Mouse (Mus musculus): ENCODE results near the gene Taok2. TPM values are rescaled to one million over a fixed set of nuclear protein-coding genes. Genes with fewer than 3 reads are reported as not detected.

The Taok2 gene
- polyA plus RNA-seq, 1 experiment from 2014 or later = 20.1 TPM

- Histone ChIP-seq H3K4me2 (no peak overlapping the region), H3K9me3 (replicated peaks) (no peaks in the 10 kb centered on the region), H3K4me3 (no peak overlapping the region), H3K27ac (no peak overlapping the region), H3K27me3 (replicated peaks) (no peaks in the 10 kb centered on the region), H3K4me1 (peaks cover 18% of the 10 kb centered on the region), H3K36me3 (peaks cover 100% of the 10 kb centered on the region), H3K9ac (no peak overlapping the region)
- WGBS (ENCODE audit: insufficient replicate concordance) = 76% methylated on average over 12 of the region's 12 CpGs
- no peak for ATAC-seq
Observed at GRCm38 (mm10) chr7:126868003-126868402, 16.5 kb downstream of the Taok2 start.

GRCm38 (mm10) chr7:126867534-126867933, 17.0 kb downstream of the Taok2 start:
- Histone ChIP-seq H3K9me3 (replicated peaks) (no peaks in the 10 kb centered on the region), H3K4me1 (peaks cover 22% of the 10 kb centered on the region), H3K27me3 (replicated peaks) (no peaks in the 10 kb centered on the region), H3K27ac (no peak overlapping the region), H3K9ac (no peak overlapping the region), H3K4me3 (no peak overlapping the region), H3K36me3 (peaks cover 96% of the 10 kb centered on the region), H3K4me2 (no peak overlapping the region)
- ATAC-seq = no peak
- 87% methylated on average over 2 of the region's 2 CpGs for WGBS (ENCODE audit: insufficient replicate concordance)

GRCm38 (mm10) chr7:126863791-126864190, 20.7 kb downstream of the Taok2 start:
- Histone ChIP-seq H3K9me3 (replicated peaks) (no peaks in the 10 kb centered on the region), H3K27me3 (replicated peaks) (no peaks in the 10 kb centered on the region), H3K36me3 (peaks cover 80% of the 10 kb centered on the region), H3K9ac (peak overlapping the region; percentile 80), H3K4me3 (peak overlapping the region; percentile 77), H3K4me1 (peaks cover 43% of the 10 kb centered on the region), H3K4me2 (peak overlapping the region; percentile 92), H3K27ac (peak overlapping the region; percentile 81; the same call in 1 of the 2 replicates)
- no peak for ATAC-seq
- WGBS (ENCODE audit: insufficient replicate concordance) = 81% methylated on average over 6 of the region's 6 CpGs

GRCm38 (mm10) chr7:126862147-126862784, 22.2 kb downstream of the Taok2 start, which contains the start of gene Ino80e:
Gene Ino80e, minus strand, starts transcription at chr7:126862377.
- WGBS (ENCODE audit: insufficient replicate concordance) = under 1% methylated on average over 41 of the region's 41 CpGs
- H3K4me1 ChIP-seq = peaks cover 43% of the 10 kb centered on the region
- peaks cover 80% of the 10 kb centered on the region for H3K36me3 ChIP-seq
- H3K27me3 ChIP-seq (replicated peaks) = no peaks in the 10 kb centered on the region
- ATAC-seq = peak; percentile 72
- peak within 1 kb of the TSS; percentile 92 for H3K4me2 ChIP-seq
- H3K9ac ChIP-seq = peak within 1 kb of the TSS; percentile 80
- H3K9me3 ChIP-seq (replicated peaks) = no peaks in the 10 kb centered on the region
- H3K4me3 ChIP-seq = peak within 1 kb of the TSS; percentile 77
- H3K27ac ChIP-seq = peak within 1 kb of the TSS; percentile 81

GRCm38 (mm10) chr7:126861429-126862130, 22.9 kb downstream of the Taok2 start, which contains the start of gene Hirip3:
Gene Hirip3, plus strand, starts transcription at chr7:126861972.
- ATAC-seq = peak; percentile 94
- WGBS (ENCODE audit: insufficient replicate concordance) = under 1% methylated on average over 42 of the region's 42 CpGs
- H3K4me3 ChIP-seq = peak within 1 kb of the TSS; percentile 77
- H3K9me3 ChIP-seq (replicated peaks) = no peaks in the 10 kb centered on the region
- peak within 1 kb of the TSS; percentile 92 for H3K4me2 ChIP-seq
- H3K27me3 ChIP-seq (replicated peaks) = no peaks in the 10 kb centered on the region
- peak within 1 kb of the TSS; percentile 81 for H3K27ac ChIP-seq
- peak within 1 kb of the TSS; percentile 80 for H3K9ac ChIP-seq
- peaks cover 43% of the 10 kb centered on the region for H3K4me1 ChIP-seq
- H3K36me3 ChIP-seq = peaks cover 80% of the 10 kb centered on the region

- Histone ChIP-seq H3K9me3 (replicated peaks) (no peaks in the 10 kb centered on the region), H3K27ac (peak overlapping the region; percentile 81; the same call in 1 of the 2 replicates), H3K4me1 (peaks cover 43% of the 10 kb centered on the region), H3K36me3 (peaks cover 80% of the 10 kb centered on the region), H3K27me3 (replicated peaks) (no peaks in the 10 kb centered on the region), H3K4me3 (peak overlapping the region; percentile 77), H3K4me2 (peak overlapping the region; percentile 92), H3K9ac (peak overlapping the region; percentile 80)
- 22% methylated on average over 5 of the region's 5 CpGs for WGBS (ENCODE audit: insufficient replicate concordance)
- no peak for ATAC-seq
Observed at GRCm38 (mm10) chr7:126860987-126861386, 23.5 kb downstream of the Taok2 start.

GRCm38 (mm10) chr7:126856741-126857420, 27.6 kb downstream of the Taok2 start:
- no peak for ATAC-seq
- Histone ChIP-seq H3K4me3 (no peak overlapping the region), H3K9me3 (replicated peaks) (no peaks in the 10 kb centered on the region), H3K9ac (no peak overlapping the region), H3K4me2 (no peak overlapping the region), H3K4me1 (peaks cover 20% of the 10 kb centered on the region), H3K27ac (no peak overlapping the region), H3K36me3 (peaks cover 91% of the 10 kb centered on the region), H3K27me3 (replicated peaks) (0 out of 2 replicates have a peak, but pooled peaks cover under 1% of the 10 kb centered on the region)
- WGBS (ENCODE audit: insufficient replicate concordance) = 72% methylated on average over 9 of the region's 9 CpGs

- no peak for ATAC-seq
- WGBS (ENCODE audit: insufficient replicate concordance) = 84% methylated on average over 3 of the region's 3 CpGs
- H3K27ac ChIP-seq = no peak overlapping the region
- no peaks in the 10 kb centered on the region for H3K9me3 ChIP-seq (replicated peaks)
- H3K36me3 ChIP-seq = peaks cover 92% of the 10 kb centered on the region
- H3K9ac ChIP-seq = no peak overlapping the region
- H3K27me3 ChIP-seq (replicated peaks) = peaks cover 12% of the 10 kb centered on the region
- H3K4me1 ChIP-seq = peaks cover 12% of the 10 kb centered on the region
- no peak overlapping the region for H3K4me2 ChIP-seq
- no peak overlapping the region for H3K4me3 ChIP-seq
Observed at GRCm38 (mm10) chr7:126855641-126856040, 28.9 kb downstream of the Taok2 start.

- H3K9ac ChIP-seq = no peak overlapping the region
- no peaks in the 10 kb centered on the region for H3K9me3 ChIP-seq (replicated peaks)
- peaks cover 34% of the 10 kb centered on the region for H3K27me3 ChIP-seq (replicated peaks)
- 0 out of 2 replicates have a peak, but pooled peaks cover 1% of the 10 kb centered on the region for H3K4me1 ChIP-seq
- no peak overlapping the region for H3K4me3 ChIP-seq
- ATAC-seq = no peak
- 84% methylated on average over 5 of the region's 5 CpGs for WGBS (ENCODE audit: insufficient replicate concordance)
- no peak overlapping the region for H3K27ac ChIP-seq
- H3K36me3 ChIP-seq = peaks cover 70% of the 10 kb centered on the region
- no peak overlapping the region for H3K4me2 ChIP-seq
Observed at GRCm38 (mm10) chr7:126853454-126853853, 31.0 kb downstream of the Taok2 start.

GRCm38 (mm10) chr7:126851192-126851591, 33.3 kb downstream of the Taok2 start:
- no peak overlapping the region for H3K4me3 ChIP-seq
- no peak overlapping the region for H3K9ac ChIP-seq
- no peaks in the 10 kb centered on the region for H3K9me3 ChIP-seq (replicated peaks)
- no peak overlapping the region for H3K27ac ChIP-seq
- peaks cover 47% of the 10 kb centered on the region for H3K36me3 ChIP-seq
- ATAC-seq = no peak
- H3K27me3 ChIP-seq (replicated peaks) = peaks cover 57% of the 10 kb centered on the region
- H3K4me2 ChIP-seq = no peak overlapping the region
- H3K4me1 ChIP-seq = peaks cover 14% of the 10 kb centered on the region; the same call in 1 of the 2 replicates
- 58% methylated on average over 12 of the region's 12 CpGs for WGBS (ENCODE audit: insufficient replicate concordance)

GRCm38 (mm10) chr7:126850161-126850560, 34.3 kb downstream of the Taok2 start:
- ATAC-seq = no peak
- 65% methylated on average over 6 of the region's 6 CpGs for WGBS (ENCODE audit: insufficient replicate concordance)

More at GRCm38 (mm10) chr7:126850161-126850560, 34.3 kb downstream of the Taok2 start:
- H3K27me3 ChIP-seq (replicated peaks) = peaks cover 66% of the 10 kb centered on the region
- no peaks in the 10 kb centered on the region for H3K9me3 ChIP-seq (replicated peaks)
- H3K27ac ChIP-seq = no peak overlapping the region
- no peak overlapping the region for H3K9ac ChIP-seq
- no peak overlapping the region for H3K4me2 ChIP-seq
- peaks cover 14% of the 10 kb centered on the region; the same call in 1 of the 2 replicates for H3K4me1 ChIP-seq
- H3K4me3 ChIP-seq = no peak overlapping the region
- H3K36me3 ChIP-seq = peaks cover 37% of the 10 kb centered on the region
